Mouse (Mus musculus) MEL (cell line): ENCODE measurements around the gene Ascc3. TPM values are rescaled to one million over a fixed set of nuclear protein-coding genes. Genes with fewer than 3 reads are reported as not detected.

ENCODE experiments used
- DNase-seq: peaks from one replicate; pipeline ENCODE4 v3.0.0; 2011; ENCODE audit warnings: low read depth, low spot score
- H3K27ac ChIP-seq: 2 replicates; pipeline ENCODE4 v1.5.1; 2012; ENCODE audit warnings: low read depth, mild to moderate bottlenecking, control low read depth, low read length, moderate library complexity; ENCODE audit not compliant: control insufficient read depth
- H3K27me3 ChIP-seq, 2 experiments: fragments of 150-350 bp in 1 of 2; sonication (generic) in 1 of 2; 2 replicates each; pipeline ENCODE4 v1.6.1; 2012; ENCODE audit warnings: low read length in 2 of 2, mild to moderate bottlenecking in 2 of 2, improper control_type of control experiment in 1 of 2, moderate library complexity in 1 of 2; ENCODE audit not compliant: insufficient read depth in 2 of 2, control insufficient read depth in 1 of 2
- H3K36me3 ChIP-seq, 2 experiments: 2 replicates each; pipeline ENCODE4 v1.6.1; 2012 to 2014; ENCODE audit warnings: low read length in 2 of 2, improper control_type of control experiment in 1 of 2, inconsistent platforms in 1 of 2, mild to moderate bottlenecking in 1 of 2; ENCODE audit not compliant: insufficient read depth in 2 of 2, control insufficient read depth in 1 of 2
- H3K4me1 ChIP-seq, 2 experiments: fragments of 150-350 bp in 1 of 2; sonication (generic) in 1 of 2; 2 replicates each; pipeline ENCODE4 v1.6.1; 2012; ENCODE audit warnings: low read length in 2 of 2, improper control_type of control experiment in 1 of 2, mild to moderate bottlenecking in 1 of 2; ENCODE audit not compliant: insufficient read depth in 2 of 2, control insufficient read depth in 1 of 2
- H3K4me3 ChIP-seq, 2 experiments: fragments of 150-350 bp in 1 of 2; sonication (generic) in 1 of 2; 2 replicates each; pipeline ENCODE4 v1.5.1; 2012; ENCODE audit warnings: low read depth in 2 of 2, low read length in 2 of 2, mild to moderate bottlenecking in 2 of 2, moderate library complexity in 2 of 2, control low read depth in 1 of 2, improper control_type of control experiment in 1 of 2; ENCODE audit not compliant: control insufficient read depth in 1 of 2, insufficient read depth in 1 of 2
- H3K79me2 ChIP-seq: 2 replicates; pipeline ENCODE4 v1.6.1; 2012; ENCODE audit warnings: mild to moderate bottlenecking, low read length, moderate library complexity; ENCODE audit not compliant: control insufficient read depth, poor library complexity, insufficient read depth
- H3K9ac ChIP-seq: 2 replicates; pipeline ENCODE4 v1.6.1; 2012; ENCODE audit warnings: low read depth, mild to moderate bottlenecking, control low read depth, low read length, moderate library complexity; ENCODE audit not compliant: control insufficient read depth, poor library complexity, severe bottlenecking
- H3K9me3 ChIP-seq: fragments of 150-350 bp; sonication (generic); replicated peaks from 2 replicates; pipeline ENCODE4 v1.6.1; 2012; ENCODE audit warnings: mild to moderate bottlenecking, low read length, improper control_type of control experiment, moderate library complexity; ENCODE audit not compliant: insufficient read depth
- BHLHE40 ChIP-seq: IDR thresholded peaks from 2 replicates; pipeline ENCODE4 v1.6.1; 2012; ENCODE audit warnings: low read depth, mild to moderate bottlenecking, inconsistent platforms, low read length, improper control_type of control experiment, borderline replicate concordance
- GABPA ChIP-seq: IDR thresholded peaks from 2 replicates; pipeline ENCODE4 v1.6.1; 2012; ENCODE audit warnings: low read depth, mild to moderate bottlenecking, inconsistent platforms, low read length, improper control_type of control experiment, moderate library complexity
- JUND ChIP-seq: IDR thresholded peaks from 2 replicates; pipeline ENCODE4 v1.6.1; 2011; ENCODE audit warnings: low read depth, mild to moderate bottlenecking, improper control_type of control experiment, low read length
- MAFK ChIP-seq: IDR thresholded peaks from 2 replicates; pipeline ENCODE4 v1.6.1; 2011; ENCODE audit warnings: low read depth, mild to moderate bottlenecking, low read length, improper control_type of control experiment, borderline replicate concordance
- MAX ChIP-seq: IDR thresholded peaks from 2 replicates; pipeline ENCODE4 v1.6.1; 2011; ENCODE audit warnings: low read length, improper control_type of control experiment
- MAZ ChIP-seq: IDR thresholded peaks from 2 replicates; pipeline ENCODE4 v1.6.1; 2012; ENCODE audit warnings: low read depth, mild to moderate bottlenecking, inconsistent platforms, low read length, improper control_type of control experiment
- MXI1 ChIP-seq: IDR thresholded peaks from 2 replicates; pipeline ENCODE4 v1.6.1; 2011; ENCODE audit warnings: mild to moderate bottlenecking, low read depth, low read length, improper control_type of control experiment
- NELFE ChIP-seq: IDR thresholded peaks from 2 replicates; pipeline ENCODE4 v1.6.1; 2011; ENCODE audit warnings: low read depth, low read length, improper control_type of control experiment
- NRF1 ChIP-seq: IDR thresholded peaks from 2 replicates; pipeline ENCODE4 v1.6.1; 2014; ENCODE audit warnings: low read depth, mild to moderate bottlenecking, inconsistent platforms, low read length, improper control_type of control experiment, moderate library complexity; ENCODE audit not compliant: poor library complexity, insufficient read depth, severe bottlenecking
- POLR2AphosphoS2 ChIP-seq: IDR thresholded peaks from 2 replicates; pipeline ENCODE4 v1.6.1; 2011; ENCODE audit warnings: low read length, improper control_type of control experiment
- POLR2AphosphoS5 ChIP-seq: IDR thresholded peaks from 2 replicates; pipeline ENCODE4 v1.6.1; 2012; ENCODE audit warnings: low read depth, borderline replicate concordance, mild to moderate bottlenecking, inconsistent platforms, low read length, moderate library complexity, mixed read lengths
- RAD21 ChIP-seq: IDR thresholded peaks from 2 replicates; pipeline ENCODE4 v1.6.1; 2011; ENCODE audit warnings: mild to moderate bottlenecking, low read depth, low read length, improper control_type of control experiment
- RCOR1 ChIP-seq: IDR thresholded peaks from 2 replicates; pipeline ENCODE4 v1.6.1; 2012; ENCODE audit warnings: low read depth, mild to moderate bottlenecking, inconsistent platforms, low read length, improper control_type of control experiment
- SIN3A ChIP-seq: IDR thresholded peaks from 2 replicates; pipeline ENCODE4 v1.6.1; 2012; ENCODE audit warnings: low read length, improper control_type of control experiment, inconsistent platforms
- SMC3 ChIP-seq: IDR thresholded peaks from 2 replicates; pipeline ENCODE4 v1.6.1; 2011; ENCODE audit warnings: low read depth, low read length, improper control_type of control experiment
- TCF12 ChIP-seq: IDR thresholded peaks from 2 replicates; pipeline ENCODE4 v1.6.1; 2014; ENCODE audit warnings: low read depth, mild to moderate bottlenecking, inconsistent platforms, low read length, improper control_type of control experiment, moderate library complexity
- UBTF ChIP-seq: IDR thresholded peaks from 2 replicates; pipeline ENCODE4 v1.6.1; 2012; ENCODE audit warnings: low read depth, mild to moderate bottlenecking, inconsistent platforms, low read length, improper control_type of control experiment, moderate library complexity, borderline replicate concordance; ENCODE audit not compliant: insufficient read depth
- USF2 ChIP-seq, 2 experiments: IDR thresholded peaks; 2 replicates each; pipeline ENCODE4 v1.6.1; 2011 to 2012; ENCODE audit warnings: improper control_type of control experiment in 2 of 2, low read length in 2 of 2, borderline replicate concordance in 1 of 2, inconsistent platforms in 1 of 2, low read depth in 1 of 2, mild to moderate bottlenecking in 1 of 2; ENCODE audit not compliant: insufficient read depth in 1 of 2
- ZMIZ1 ChIP-seq: IDR thresholded peaks from 2 replicates; pipeline ENCODE4 v1.6.1; 2012; ENCODE audit warnings: low read depth, mild to moderate bottlenecking, inconsistent platforms, low read length, improper control_type of control experiment, moderate library complexity
- polyA plus RNA-seq, 2 experiments: library from polyadenylated mRNA; stranded (reverse) in 1 of 2; unstranded in 1 of 2; fragments of >175 nt in 1 of 2; fragments of >200 nt in 1 of 2; gene quantifications; 2 replicates each; pipeline versions ENCODE4 v1.2.1 to v1.2.4; 2012; ENCODE audit warnings: low replicate concordance in 2 of 2, low read depth in 1 of 2; ENCODE audit not compliant: insufficient read length in 2 of 2, insufficient read depth in 1 of 2, missing spikeins in 1 of 2
- total RNA-seq: library from RNA; depleted of rRNA; stranded (reverse); fragments of 300-350 nt; gene quantifications from 2 replicates; pipeline ENCODE4 v1.2.3, GENCODE M21; 2012

Gene Ascc3
- total and polyA plus RNA-seq, 3 experiments = 22.6 to 131 (median 24.3) TPM

DNA sequence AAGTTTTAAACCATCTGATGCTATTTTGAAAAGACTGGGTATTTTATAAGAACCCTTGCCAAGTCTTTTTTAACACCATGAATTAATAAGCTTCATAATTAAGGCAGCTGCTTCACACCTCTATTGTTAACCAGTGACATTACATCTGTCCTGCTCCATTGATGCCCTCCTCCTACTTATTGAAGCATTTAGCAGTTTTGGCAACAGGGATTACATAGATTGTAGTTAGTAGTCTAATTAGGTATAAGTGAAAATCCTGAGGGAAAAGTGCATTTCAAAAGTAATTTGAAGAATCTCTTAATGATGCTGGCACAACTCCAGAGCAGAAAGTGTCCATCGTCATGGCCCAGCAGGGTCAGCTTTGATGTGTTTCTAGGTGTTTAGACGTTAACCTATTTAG lies 180.3 kb downstream of the Ascc3 start:
- Histone ChIP-seq H3K79me2 (no peaks in the 10 kb centered on the region), H3K9ac (no peak overlapping the region), H3K9me3 (no peaks in the 10 kb centered on the region), H3K27me3 (no peaks in the 10 kb centered on the region), H3K4me1 (0 out of 4 replicates have a peak, but pooled peaks cover 0 to 3% of the 10 kb centered on the region in 2 experiments), H3K27ac (no peak overlapping the region)
- TF ChIP-seq GABPA (no peak), MAZ (no peak), ZMIZ1 (no peak), NELFE (no peak), RAD21 (no peak), RCOR1 (no peak), MXI1 (no peak), POLR2AphosphoS5 (no peak), POLR2AphosphoS2 (no peak), USF2 (IDR thresholded peaks at IDR 0.05; ENCODE audit: borderline replicate concordance in 1 of 2, insufficient read depth in 1 of 2, low read depth in 1 of 2, low read length in 2 of 2) (no peak), SMC3 (no peak), TCF12 (no peak), MAX (no peak), BHLHE40 (no peak)
- TF ChIP-seq, all 39 proteins: peak for 0
- Histone ChIP-seq H3K4me3 (no peak overlapping the region), H3K36me3 (peaks cover 0 to 7% of the 10 kb centered on the region in 2 experiments; a peak in 1 of 4 replicates)
- no peak for DNase-seq

DNA sequence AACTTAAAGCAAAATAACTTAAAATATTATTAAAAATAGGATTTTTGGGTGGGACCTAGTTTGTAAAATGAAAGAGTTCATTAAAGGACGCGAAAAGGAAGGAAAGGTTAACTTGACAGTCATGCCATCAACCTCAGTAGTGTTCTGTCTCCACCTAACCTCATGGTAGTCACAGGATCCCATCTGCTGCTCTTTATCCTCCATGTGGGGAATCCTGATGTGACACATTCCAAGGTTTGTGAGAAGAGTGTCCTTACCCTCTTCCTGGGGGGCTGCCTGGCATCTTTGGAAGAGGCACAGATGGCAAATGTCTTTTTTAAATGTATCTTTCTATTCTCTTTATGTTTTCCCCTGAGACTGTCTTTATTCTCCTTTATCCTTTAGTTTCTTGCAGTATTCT lies 181.4 kb downstream of the Ascc3 start:
- no peak for DNase-seq
- Histone ChIP-seq H3K27ac (no peak overlapping the region), H3K79me2 (no peaks in the 10 kb centered on the region), H3K4me1 (0 out of 4 replicates have a peak, but pooled peaks cover 0 to 3% of the 10 kb centered on the region in 2 experiments), H3K27me3 (no peaks in the 10 kb centered on the region), H3K4me3 (no peak overlapping the region), H3K9me3 (no peaks in the 10 kb centered on the region), H3K36me3 (peaks cover 0 to 7% of the 10 kb centered on the region in 2 experiments; a peak in 1 of 4 replicates), H3K9ac (no peak overlapping the region)
- no peak for TF ChIP-seq UBTF
- no peak for TF ChIP-seq SMC3
- no peak for TF ChIP-seq NRF1
- TF ChIP-seq POLR2AphosphoS2 = no peak
- TF ChIP-seq SIN3A = no peak
- TF ChIP-seq RCOR1 = no peak
- no peak for TF ChIP-seq JUND
- no peak for TF ChIP-seq RAD21
- TF ChIP-seq MAFK = no peak
